Mouse (Mus musculus) effector memory CD4-positive, alpha-beta T cell, adult 7 months (primary cell): ENCODE data around the gene Kif18b. TPM values are rescaled to one million over a fixed set of nuclear protein-coding genes. Genes with fewer than 3 reads are reported as not detected.

Experiments
- polyA plus RNA-seq: library from polyadenylated mRNA; unstranded; fragments of 100-300 nt; shearing (Covaris generic); gene quantifications from one replicate; pipeline ENCODE4 v1.2.1, GENCODE M21; 2017

The Kif18b gene
- 0.89 TPM for polyA plus RNA-seq

GRCm38 (mm10) chr11:102924557-102925350 is at the start of gene Kif18b:
Gene Kif18b (minus strand): TSS chr11:102925124.

GRCm38 (mm10) chr11:102946265-102946991 is 21.5 kb upstream of the Kif18b start, which contains the start of gene C1ql1:
Gene C1ql1 (minus strand): TSS chr11:102946688.

GRCm38 (mm10) chr11:102900763-102901162 is 24.2 kb downstream of the Kif18b start, which contains the start of gene Gfap:
Gene Gfap (minus strand): TSS chr11:102900912.

GRCm38 (mm10) chr11:102884616-102885219 is 40.2 kb downstream of the Kif18b start, which contains the start of gene Fam187a:
Gene Fam187a (plus strand): TSS chr11:102885169.

GRCm38 (mm10) chr11:102880585-102881313 is 44.2 kb downstream of the Kif18b start, which contains the start of the genes Eftud2 and Ccdc103:
Gene Eftud2 (minus strand): TSS chr11:102880985.
Gene Ccdc103 (plus strand): TSS chr11:102881204.

Other genes with a start within 250 kb of the Kif18b start
- gene Ccdc43, start 227.3 kb downstream of the Kif18b start, polyA plus RNA-seq = 34.4 TPM
- gene Adam11, start 163.7 kb downstream of the Kif18b start, polyA plus RNA-seq = 0.20 TPM
- gene Gjc1, start 105.4 kb downstream of the Kif18b start, polyA plus RNA-seq = 0.20 TPM
- gene Higd1b, start 89.3 kb downstream of the Kif18b start, polyA plus RNA-seq = not detected
- gene Eftud2, start 44.1 kb downstream of the Kif18b start, polyA plus RNA-seq = 122 TPM
- gene Ccdc103, start 43.9 kb downstream of the Kif18b start, polyA plus RNA-seq = not detected
- gene Fam187a, start 40.0 kb downstream of the Kif18b start, polyA plus RNA-seq = not detected
- not detected for gene Gfap, start 24.2 kb downstream of the Kif18b start, polyA plus RNA-seq
- not detected for gene C1ql1, start 21.6 kb upstream of the Kif18b start, polyA plus RNA-seq
- gene Nmt1, start 103.1 kb upstream of the Kif18b start, polyA plus RNA-seq = 72.9 TPM
- gene Dcakd, start 103.2 kb upstream of the Kif18b start, polyA plus RNA-seq = 8.9 TPM
- gene Plcd3, start 176.5 kb upstream of the Kif18b start, polyA plus RNA-seq = 2.5 TPM
- gene Acbd4, start 176.6 kb upstream of the Kif18b start, polyA plus RNA-seq = 44.4 TPM
- 8.9 TPM for gene Hexim1, start 191.1 kb upstream of the Kif18b start, polyA plus RNA-seq
- 5.9 TPM for gene Hexim2, start 207.3 kb upstream of the Kif18b start, polyA plus RNA-seq
- 143 TPM for gene Fmnl1, start 246.0 kb upstream of the Kif18b start, polyA plus RNA-seq